Mouse (Mus musculus) lung, postnatal 0 days (tissue): ENCODE results near the gene Specc1.

Source experiments
- CTCF ChIP-seq: IDR thresholded peaks from 2 replicates; pipeline ENCODE4 v1.5.1; 2016; ENCODE audit warnings: antibody characterized with exemption, mild to moderate bottlenecking
- EP300 ChIP-seq: IDR thresholded peaks from 2 replicates; pipeline ENCODE4 v1.6.1; 2016; ENCODE audit warnings: antibody characterized with exemption, mild to moderate bottlenecking, control low read depth

DNA sequence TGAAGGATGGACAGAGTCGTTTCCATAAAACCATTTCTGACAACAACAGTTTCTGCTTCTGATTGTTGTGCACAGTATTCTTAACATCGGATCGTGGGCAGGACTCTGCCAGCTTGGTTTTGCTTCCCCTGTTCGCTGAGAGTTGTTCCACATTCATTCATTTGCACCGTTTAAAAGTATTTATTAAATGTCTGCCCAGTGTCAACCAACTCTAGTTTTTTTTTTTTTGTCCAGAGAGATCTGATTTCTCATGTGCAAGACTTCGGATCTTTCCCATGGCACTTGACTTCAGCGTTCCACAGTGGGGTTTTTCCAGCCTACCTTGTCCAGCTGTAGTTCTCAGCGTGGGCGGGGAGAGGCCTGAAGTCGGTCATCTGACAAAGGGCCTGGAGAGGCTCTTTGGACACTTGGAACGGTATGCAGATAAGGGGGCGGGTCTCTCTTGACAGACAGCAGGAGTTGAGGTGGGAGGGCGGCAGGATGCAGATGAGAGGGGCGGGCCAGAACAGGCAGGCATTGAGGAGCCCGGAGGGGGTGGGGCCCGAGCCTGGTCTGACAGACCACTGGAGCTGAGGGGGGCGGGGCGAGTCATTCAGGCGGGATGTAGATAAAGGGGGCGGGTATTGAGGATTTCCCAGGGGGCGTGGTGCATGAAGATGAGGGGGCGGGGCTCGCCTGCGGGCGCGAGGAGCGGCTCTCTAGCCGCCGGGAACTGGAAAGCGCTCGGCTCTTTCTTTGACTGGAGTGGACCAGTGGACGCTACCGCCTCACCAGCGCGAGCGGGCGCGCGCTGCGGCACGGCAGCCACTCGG, 120.0 kb downstream of the Specc1 start:
- TF ChIP-seq CTCF (no peak), EP300 (peak; percentile 61; the same call in 1 of the 2 replicates)
